Mouse (Mus musculus) forebrain, embryonic 15.5 days (tissue): Measurements from ENCODE around the gene S1pr2. TPM values are rescaled to one million over a fixed set of nuclear protein-coding genes. Genes with fewer than 3 reads are reported as not detected.

Experiments
- ATAC-seq: fragments of 200-750 bp; cut with Nextera tagmentation; replicated peaks from 2 replicates; pipeline ENCODE4 v1.8.0; 2017; ENCODE audit warnings: mild to moderate bottlenecking, moderate TSS enrichment, moderate library complexity
- H3K27ac ChIP-seq: fragments of 300-500 bp; sonication (generic); replicated peaks from 2 replicates; pipeline ENCODE4 v1.5.1; 2015; ENCODE audit warnings: mild to moderate bottlenecking, inconsistent platforms
- H3K27me3 ChIP-seq: fragments of 300-500 bp; sonication (generic); 2 replicates; pipeline ENCODE4 v1.6.1; 2015; ENCODE audit warnings: inconsistent platforms
- H3K36me3 ChIP-seq: fragments of 300-500 bp; sonication (generic); 2 replicates; pipeline ENCODE4 v1.6.1; 2015; ENCODE audit warnings: mild to moderate bottlenecking, inconsistent platforms
- H3K4me1 ChIP-seq: fragments of 300-500 bp; sonication (generic); 2 replicates; pipeline ENCODE4 v1.6.1; 2015; ENCODE audit warnings: inconsistent platforms
- H3K4me2 ChIP-seq: fragments of 300-500 bp; sonication (generic); replicated peaks from 2 replicates; pipeline ENCODE4 v1.6.1; 2015; ENCODE audit warnings: mild to moderate bottlenecking, inconsistent platforms
- H3K4me3 ChIP-seq: fragments of 300-500 bp; sonication (generic); 2 replicates; pipeline ENCODE4 v1.5.1; 2015; ENCODE audit warnings: mild to moderate bottlenecking, inconsistent platforms
- H3K9ac ChIP-seq: fragments of 300-500 bp; sonication (generic); replicated peaks from 2 replicates; pipeline ENCODE4 v1.6.1; 2015; ENCODE audit warnings: mild to moderate bottlenecking, inconsistent platforms
- H3K9me3 ChIP-seq: fragments of 300-500 bp; sonication (generic); 2 replicates; pipeline ENCODE4 v1.6.1; 2016; ENCODE audit warnings: inconsistent platforms
- WGBS: fragments of 180-500 bp; shearing (Covaris S2); methylation state at CpG from one replicate; pipeline ENCODE4 v1.1.7; 2015; ENCODE audit warnings: mixed read lengths; 5-methylcytosine and 5-hydroxymethylcytosine counted together
- polyA plus RNA-seq: library from polyadenylated mRNA; unstranded; fragments of >200 nt; fragmentation: Nextera tagmentation; extraction: Ambion mirVana; gene quantifications from 2 replicates; pipeline ENCODE4 v1.2.1, GENCODE M21; 2015

The S1pr2 gene
- polyA plus RNA-seq, 1 experiment from 2014 or later = 6.9 TPM

GRCm38 (mm10) chr9:20993165-20993898 lies 16.8 kb upstream of the S1pr2 start:
- WGBS = 58% methylated on average over 5 of the region's 5 CpGs
- no peaks in the 10 kb centered on the region for H3K36me3 ChIP-seq
- no peak for ATAC-seq
- no peak overlapping the region for H3K9ac ChIP-seq
- H3K27me3 ChIP-seq = no peaks in the 10 kb centered on the region; the same call in 1 of the 2 replicates
- H3K4me3 ChIP-seq = no peak overlapping the region
- no peaks in the 10 kb centered on the region for H3K4me1 ChIP-seq
- no peak overlapping the region for H3K27ac ChIP-seq
- no peaks in the 10 kb centered on the region for H3K9me3 ChIP-seq
- no peak overlapping the region for H3K4me2 ChIP-seq

GRCm38 (mm10) chr9:20991587-20991986 lies 15.0 kb upstream of the S1pr2 start:
- H3K9me3 ChIP-seq = no peaks in the 10 kb centered on the region
- no peaks in the 10 kb centered on the region; the same call in 1 of the 2 replicates for H3K27me3 ChIP-seq
- 100% methylated on average over 4 of the region's 4 CpGs for WGBS
- H3K9ac ChIP-seq = no peak overlapping the region
- H3K4me1 ChIP-seq = no peaks in the 10 kb centered on the region
- no peak overlapping the region for H3K4me3 ChIP-seq
- ATAC-seq = no peak
- no peaks in the 10 kb centered on the region for H3K36me3 ChIP-seq
- no peak overlapping the region for H3K27ac ChIP-seq
- H3K4me2 ChIP-seq = no peak overlapping the region

- Histone ChIP-seq H3K4me2 (no peak overlapping the region), H3K27ac (no peak overlapping the region), H3K4me1 (no peaks in the 10 kb centered on the region), H3K9ac (no peak overlapping the region), H3K4me3 (no peak overlapping the region), H3K27me3 (no peaks in the 10 kb centered on the region; the same call in 1 of the 2 replicates), H3K36me3 (no peaks in the 10 kb centered on the region), H3K9me3 (no peaks in the 10 kb centered on the region)
- ATAC-seq = no peak
- WGBS = 5% methylated on average over 10 of the region's 10 CpGs
Observed at GRCm38 (mm10) chr9:20990861-20991260, 14.3 kb upstream of the S1pr2 start.

GRCm38 (mm10) chr9:20987953-20988352 lies 11.4 kb upstream of the S1pr2 start:
- no peak overlapping the region for H3K27ac ChIP-seq
- no peaks in the 10 kb centered on the region; the same call in 1 of the 2 replicates for H3K27me3 ChIP-seq
- 21% methylated on average over 7 of the region's 7 CpGs for WGBS
- H3K36me3 ChIP-seq = no peaks in the 10 kb centered on the region
- no peaks in the 10 kb centered on the region for H3K4me1 ChIP-seq
- H3K9me3 ChIP-seq = no peaks in the 10 kb centered on the region
- H3K4me3 ChIP-seq = no peak overlapping the region
- no peak overlapping the region for H3K9ac ChIP-seq
- no peak for ATAC-seq
- no peak overlapping the region for H3K4me2 ChIP-seq

GRCm38 (mm10) chr9:20986952-20987686 lies 10.5 kb upstream of the S1pr2 start:
- no peak overlapping the region for H3K4me2 ChIP-seq
- H3K9ac ChIP-seq = no peak overlapping the region
- no peak for ATAC-seq
- H3K36me3 ChIP-seq = no peaks in the 10 kb centered on the region
- no peaks in the 10 kb centered on the region for H3K9me3 ChIP-seq
- no peaks in the 10 kb centered on the region; the same call in 1 of the 2 replicates for H3K27me3 ChIP-seq
- no peaks in the 10 kb centered on the region for H3K4me1 ChIP-seq
- no peak overlapping the region for H3K4me3 ChIP-seq
- WGBS = 60% methylated on average over 15 of the region's 15 CpGs
- H3K27ac ChIP-seq = no peak overlapping the region

- Histone ChIP-seq H3K9me3 (no peaks in the 10 kb centered on the region), H3K36me3 (no peaks in the 10 kb centered on the region), H3K27ac (no peak overlapping the region), H3K4me1 (no peaks in the 10 kb centered on the region), H3K27me3 (no peaks in the 10 kb centered on the region; the same call in 1 of the 2 replicates), H3K4me3 (no peak overlapping the region), H3K9ac (no peak overlapping the region), H3K4me2 (no peak overlapping the region)
- no peak for ATAC-seq
- 70% methylated on average over 5 of the region's 5 CpGs for WGBS
Observed at GRCm38 (mm10) chr9:20983169-20983568, 6.6 kb upstream of the S1pr2 start.

- no peaks in the 10 kb centered on the region for H3K36me3 ChIP-seq
- H3K4me1 ChIP-seq = no peaks in the 10 kb centered on the region
- ATAC-seq = no peak
- 71% methylated on average over 3 of the region's 3 CpGs for WGBS
- no peak overlapping the region for H3K27ac ChIP-seq
- no peak overlapping the region for H3K4me3 ChIP-seq
- no peak overlapping the region for H3K4me2 ChIP-seq
- H3K27me3 ChIP-seq = no peaks in the 10 kb centered on the region
- no peak overlapping the region for H3K9ac ChIP-seq
- H3K9me3 ChIP-seq = no peaks in the 10 kb centered on the region
Observed at GRCm38 (mm10) chr9:20982171-20982570, 5.6 kb upstream of the S1pr2 start.

GRCm38 (mm10) chr9:20979769-20980168 lies 3.2 kb upstream of the S1pr2 start:
- ATAC-seq = no peak

GRCm38 (mm10) chr9:20979181-20979580 lies 2.6 kb upstream of the S1pr2 start:
- peaks cover 19% of the 10 kb centered on the region for H3K4me1 ChIP-seq
- H3K9me3 ChIP-seq = no peaks in the 10 kb centered on the region
- no peak overlapping the region for H3K4me3 ChIP-seq
- H3K4me2 ChIP-seq = no peak overlapping the region
- H3K27me3 ChIP-seq = no peaks in the 10 kb centered on the region
- no peak overlapping the region for H3K27ac ChIP-seq
- no peak overlapping the region for H3K9ac ChIP-seq
- no peaks in the 10 kb centered on the region for H3K36me3 ChIP-seq
- 68% methylated on average over 5 of the region's 5 CpGs for WGBS
- no peak for ATAC-seq

More at GRCm38 (mm10) chr9:20979769-20980168, 3.2 kb upstream of the S1pr2 start:
- Histone ChIP-seq H3K9me3 (no peaks in the 10 kb centered on the region), H3K27ac (no peak overlapping the region), H3K36me3 (no peaks in the 10 kb centered on the region), H3K27me3 (no peaks in the 10 kb centered on the region), H3K4me3 (no peak overlapping the region), H3K4me2 (no peak overlapping the region), H3K9ac (no peak overlapping the region), H3K4me1 (peaks cover 19% of the 10 kb centered on the region)
- WGBS = 89% methylated on average over 7 of the region's 7 CpGs

GRCm38 (mm10) chr9:20978409-20979095 lies 2.0 kb upstream of the S1pr2 start:
- Histone ChIP-seq H3K36me3 (no peaks in the 10 kb centered on the region), H3K4me2 (no peak overlapping the region), H3K4me3 (no peak overlapping the region), H3K9ac (no peak overlapping the region), H3K27ac (no peak overlapping the region), H3K27me3 (no peaks in the 10 kb centered on the region), H3K4me1 (peaks cover 19% of the 10 kb centered on the region), H3K9me3 (no peaks in the 10 kb centered on the region)
- WGBS = 56% methylated on average over 10 of the region's 10 CpGs
- no peak for ATAC-seq

- WGBS = 5% methylated on average over 4 of the region's 4 CpGs
- H3K4me3 ChIP-seq = peak overlapping the region; percentile 81
- peaks cover 25% of the 10 kb centered on the region for H3K4me1 ChIP-seq
- no peaks in the 10 kb centered on the region for H3K36me3 ChIP-seq
- ATAC-seq = no peak
- 0 out of 2 replicates have a peak overlapping the region, but pooled peaks have one; percentile 77 for H3K9ac ChIP-seq
- H3K27me3 ChIP-seq = no peaks in the 10 kb centered on the region
- no peak overlapping the region for H3K27ac ChIP-seq
- H3K4me2 ChIP-seq = peak overlapping the region; percentile 100
- H3K9me3 ChIP-seq = no peaks in the 10 kb centered on the region
Observed at GRCm38 (mm10) chr9:20976961-20977689, 544 bp upstream of the S1pr2 start.
